Mouse (Mus musculus): ENCODE results near the gene Immp2l. TPM values are rescaled to one million over a fixed set of nuclear protein-coding genes. Genes with fewer than 3 reads are reported as not detected.

The Immp2l gene
- polyA plus RNA-seq, 2 experiments from 2014 or later, result 13.8 to 18.7 TPM

- no peak for ATAC-seq
Observed at GRCm38 (mm10) chr12:41185509-41185908, 161.6 kb downstream of the Immp2l start.

GRCm38 (mm10) chr12:41192829-41193228 is 168.9 kb downstream of the Immp2l start:
- no peak for ATAC-seq

GRCm38 (mm10) chr12:41196374-41196773 is 172.5 kb downstream of the Immp2l start:
- no peak for ATAC-seq

GRCm38 (mm10) chr12:41215186-41215585 is 191.3 kb downstream of the Immp2l start:
- ATAC-seq, result no peak

GRCm38 (mm10) chr12:41221893-41222292 is 198.0 kb downstream of the Immp2l start:
- ATAC-seq, result no peak

- ATAC-seq, result no peak
Observed at GRCm38 (mm10) chr12:41223686-41224085, 199.8 kb downstream of the Immp2l start.

GRCm38 (mm10) chr12:41224538-41224937 is 200.6 kb downstream of the Immp2l start:
- no peak for ATAC-seq

- no peak for ATAC-seq
Observed at GRCm38 (mm10) chr12:41231966-41232365, 208.1 kb downstream of the Immp2l start.

GRCm38 (mm10) chr12:41237880-41238279 is 214.0 kb downstream of the Immp2l start:
- ATAC-seq, result no peak

- peak; percentile 43 for ATAC-seq
Observed at GRCm38 (mm10) chr12:41241221-41241620, 217.3 kb downstream of the Immp2l start.

GRCm38 (mm10) chr12:41248254-41248653 is 224.4 kb downstream of the Immp2l start:
- ATAC-seq, result no peak

- no peak for ATAC-seq
Observed at GRCm38 (mm10) chr12:41250123-41250522, 226.2 kb downstream of the Immp2l start.

- no peak for ATAC-seq
Observed at GRCm38 (mm10) chr12:41257905-41258304, 234.0 kb downstream of the Immp2l start.

GRCm38 (mm10) chr12:41259608-41260007 is 235.7 kb downstream of the Immp2l start:
- no peak for ATAC-seq

GRCm38 (mm10) chr12:41274136-41274535 is 250.2 kb downstream of the Immp2l start:
- ATAC-seq, result no peak

- ATAC-seq, result no peak
Observed at GRCm38 (mm10) chr12:41275361-41275760, 251.5 kb downstream of the Immp2l start.

GRCm38 (mm10) chr12:41277896-41278295 is 254.0 kb downstream of the Immp2l start:
- no peak for ATAC-seq

- no peak for ATAC-seq
Observed at GRCm38 (mm10) chr12:41289047-41289446, 265.2 kb downstream of the Immp2l start.

- ATAC-seq, result no peak
Observed at GRCm38 (mm10) chr12:41307015-41307414, 283.1 kb downstream of the Immp2l start.

GRCm38 (mm10) chr12:41308726-41309680 is 285.1 kb downstream of the Immp2l start:
- ATAC-seq, result no peak

GRCm38 (mm10) chr12:41313391-41313790 is 289.5 kb downstream of the Immp2l start:
- no peak for ATAC-seq

GRCm38 (mm10) chr12:41314811-41315461 is 291.0 kb downstream of the Immp2l start:
- ATAC-seq, result no peak

GRCm38 (mm10) chr12:41315871-41316270 is 292.0 kb downstream of the Immp2l start:
- no peak for ATAC-seq

- no peak for ATAC-seq
Observed at GRCm38 (mm10) chr12:41316426-41316825, 292.5 kb downstream of the Immp2l start.

Measured in activated CD4-positive, CD25-positive, alpha-beta regulatory T cell, adult 4 months (primary cell).